Mouse (Mus musculus) liver, adult 2 months (tissue): ENCODE measurements around the gene Tmem91.

Experiments used
- CTCF ChIP-seq: fragments of 200-500 bp; IDR thresholded peaks from 2 replicates; pipeline ENCODE4 v1.5.1; 2011; ENCODE audit warnings: low read depth, low read length, control low read depth
- POLR2A ChIP-seq: fragments of 200-500 bp; IDR thresholded peaks from 2 replicates; pipeline ENCODE4 v1.6.1; 2011; ENCODE audit warnings: low read length, control low read depth; ENCODE audit not compliant: insufficient read depth; ENCODE audit errors: extremely low read depth

- TF ChIP-seq CTCF (no peak), POLR2A (no peak)
These were observed 15.1 kb upstream of the Tmem91 start for GRCm38 (mm10) chr7:25690051-25690450.
